Mouse (Mus musculus) hindbrain, postnatal 0 days (tissue): ENCODE data around the gene Snd1. TPM values are rescaled to one million over a fixed set of nuclear protein-coding genes. Genes with fewer than 3 reads are reported as not detected.
"Not testable (repeated sequence)": the region's sequence is repeated elsewhere in the genome, so short reads cannot be mapped to it uniquely, and the experiment has no call there.

Experiments used
- ATAC-seq: fragments of 200-750 bp; cut with Nextera tagmentation; 2 replicates; pipeline ENCODE4 v1.8.0; 2017; ENCODE audit warnings: mild to moderate bottlenecking, moderate TSS enrichment, moderate library complexity
- DNase-seq: peaks from one replicate; pipeline ENCODE4 v3.0.0-alpha.2; 2015; ENCODE audit warnings: low spot score
- H3K27ac ChIP-seq: fragments of 300-500 bp; sonication (generic); 2 replicates; pipeline ENCODE4 v1.5.1; 2014; ENCODE audit warnings: mild to moderate bottlenecking
- H3K27me3 ChIP-seq: fragments of 300-500 bp; sonication (generic); 2 replicates; pipeline ENCODE4 v1.6.1; 2014; ENCODE audit warnings: low read length, mixed read lengths; ENCODE audit not compliant: insufficient read depth
- H3K36me3 ChIP-seq: fragments of 300-500 bp; sonication (generic); 2 replicates; pipeline ENCODE4 v1.6.1; 2014; ENCODE audit warnings: low read length, mixed read lengths; ENCODE audit not compliant: insufficient read depth
- H3K4me1 ChIP-seq: fragments of 300-500 bp; sonication (generic); 2 replicates; pipeline ENCODE4 v1.6.1; 2014; ENCODE audit warnings: antibody characterized with exemption, low read length, mixed read lengths; ENCODE audit not compliant: insufficient read depth
- H3K4me2 ChIP-seq: fragments of 300-500 bp; sonication (generic); 2 replicates; pipeline ENCODE4 v1.6.1; 2014; ENCODE audit warnings: low read depth, mild to moderate bottlenecking, low read length, moderate library complexity, mixed read lengths
- H3K4me3 ChIP-seq: fragments of 300-500 bp; sonication (generic); 2 replicates; pipeline ENCODE4 v1.5.1; 2014; ENCODE audit warnings: low read length
- H3K9ac ChIP-seq: fragments of 300-500 bp; sonication (generic); replicated peaks from 2 replicates; pipeline ENCODE4 v1.6.1; 2014; ENCODE audit warnings: mild to moderate bottlenecking, low read length, moderate library complexity, mixed read lengths
- H3K9me3 ChIP-seq: fragments of 300-500 bp; sonication (generic); 2 replicates; pipeline ENCODE4 v1.6.1; 2016; ENCODE audit warnings: low read length, mixed read lengths
- CTCF ChIP-seq: IDR thresholded peaks from 2 replicates; pipeline ENCODE4 v1.5.1; 2016; ENCODE audit warnings: antibody characterized with exemption, control low read depth, low read depth
- WGBS: fragments of 180-500 bp; shearing (Covaris S2); extraction: QIAGEN DNeasy Blood & Tissue Kit; methylation state at CpG from one replicate; pipeline ENCODE4 v1.1.7; 2014; 5-methylcytosine and 5-hydroxymethylcytosine counted together
- polyA plus RNA-seq: library from polyadenylated mRNA; unstranded; fragments of >200 nt; fragmentation: Nextera tagmentation; extraction: Ambion mirVana; gene quantifications from 2 replicates; pipeline ENCODE4 v1.2.1, GENCODE M21; 2015
- total RNA-seq: library from RNA; depleted of rRNA; stranded (reverse); fragments of >200 nt; gene quantifications from 2 replicates; pipeline ENCODE4 v1.2.3, GENCODE M21; 2014

The Snd1 gene
- total and polyA plus RNA-seq, 2 experiments from 2014 or later, result 67.6 to 85.5 TPM

DNA sequence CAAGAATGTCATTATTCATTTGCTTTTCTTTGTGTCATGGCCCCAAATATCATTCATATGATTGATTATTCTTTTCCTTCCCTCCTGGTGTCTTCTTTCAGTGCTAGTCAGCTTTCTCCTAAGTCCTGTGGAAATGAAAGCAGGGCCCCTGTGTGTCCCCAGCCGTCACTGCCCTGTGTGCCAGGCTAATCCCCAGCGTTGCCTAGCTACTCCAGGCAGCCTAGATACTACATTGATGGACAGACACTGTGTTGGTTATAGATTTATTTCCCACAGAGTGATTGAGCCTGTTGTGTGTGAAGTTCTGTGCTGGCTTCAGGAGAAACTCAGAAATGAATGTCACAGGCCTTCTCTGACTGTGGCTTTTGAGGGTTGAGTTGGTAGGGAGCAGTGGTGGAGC lies 41.7 kb downstream of the Snd1 start:
- ATAC-seq, result no peak
- H3K9me3 ChIP-seq, result no peaks in the 10 kb centered on the region
- no peaks in the 10 kb centered on the region for H3K27me3 ChIP-seq
- no peak overlapping the region for H3K4me3 ChIP-seq
- peak; percentile 20 for DNase-seq
- no peaks in the 10 kb centered on the region for H3K4me1 ChIP-seq
- no peak overlapping the region for H3K4me2 ChIP-seq
- H3K36me3 ChIP-seq, result peaks cover 14% of the 10 kb centered on the region
- H3K27ac ChIP-seq, result no peak overlapping the region
- 34% methylated on average over 2 of the region's 2 CpGs for WGBS
- H3K9ac ChIP-seq, result no peak overlapping the region
- no peak for TF ChIP-seq CTCF

- H3K4me2 ChIP-seq, result no peak overlapping the region
- no peak overlapping the region for H3K9ac ChIP-seq
- H3K27me3 ChIP-seq, result no peaks in the 10 kb centered on the region
- no peak for DNase-seq
- no peaks in the 10 kb centered on the region for H3K9me3 ChIP-seq
- no peak overlapping the region for H3K4me3 ChIP-seq
- no peak for ATAC-seq
- no peaks in the 10 kb centered on the region for H3K4me1 ChIP-seq
- H3K27ac ChIP-seq, result no peak overlapping the region
- H3K36me3 ChIP-seq, result peaks cover 16% of the 10 kb centered on the region
- WGBS, result 89% methylated on average over 1 of the region's 1 CpGs
- no peak for TF ChIP-seq CTCF
These were observed 42.1 kb downstream of the Snd1 start for GRCm38 (mm10) chr6:28517050-28517449.

DNA sequence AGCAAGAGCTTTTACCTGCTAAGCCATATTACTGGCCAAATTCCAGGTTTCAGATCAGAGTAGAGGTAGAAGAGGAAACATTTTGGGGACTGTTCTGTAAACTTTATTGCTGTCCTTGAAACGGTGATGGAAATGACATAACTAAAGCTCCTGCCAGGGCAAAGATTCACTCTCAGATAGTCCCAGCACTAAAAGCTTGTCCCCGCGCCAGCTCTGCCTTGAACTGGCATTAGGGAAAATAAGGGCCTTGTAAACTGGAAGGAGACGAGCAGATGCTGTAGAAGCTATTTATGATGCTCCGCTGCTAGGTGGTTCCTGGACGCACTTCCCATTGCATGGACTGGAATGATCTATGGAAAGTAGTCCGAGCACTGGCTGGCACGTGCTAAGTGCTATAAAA lies 44.5 kb downstream of the Snd1 start:
- Histone ChIP-seq H3K9ac (no peak overlapping the region), H3K4me3 (no peak overlapping the region), H3K27ac (no peak overlapping the region), H3K27me3 (no peaks in the 10 kb centered on the region), H3K36me3 (peaks cover 7% of the 10 kb centered on the region; the same call in 1 of the 2 replicates), H3K4me2 (no peak overlapping the region), H3K9me3 (no peaks in the 10 kb centered on the region), H3K4me1 (no peaks in the 10 kb centered on the region)
- 86% methylated on average over 8 of the region's 8 CpGs for WGBS
- ATAC-seq (no peak), DNase-seq (no peak)
- no peak for TF ChIP-seq CTCF

DNA sequence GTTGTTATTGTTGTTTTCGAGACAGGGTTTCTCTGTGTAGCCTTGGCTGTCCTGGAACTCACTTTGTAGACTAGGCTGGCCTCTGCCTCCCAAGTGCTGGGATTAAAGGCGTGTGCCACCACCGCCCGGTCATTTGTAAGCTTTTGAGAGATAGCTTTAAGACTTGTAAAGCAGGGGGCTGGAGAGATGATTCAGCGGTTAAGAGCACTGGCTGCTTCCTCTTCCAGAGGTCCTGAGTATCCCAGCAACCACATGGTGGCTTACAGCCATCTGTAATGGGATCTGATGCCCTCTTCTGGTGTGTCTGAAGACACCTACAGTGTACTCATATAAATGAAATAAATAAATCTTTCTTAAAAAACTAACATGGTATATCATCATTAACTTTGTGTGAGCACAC lies 45.8 kb downstream of the Snd1 start:
- not testable (repeated sequence) for H3K27me3 ChIP-seq, ATAC-seq, H3K9me3 ChIP-seq, H3K4me1 ChIP-seq, H3K4me3 ChIP-seq, H3K27ac ChIP-seq, DNase-seq, H3K9ac ChIP-seq, H3K4me2 ChIP-seq, H3K36me3 ChIP-seq
- TF ChIP-seq CTCF, result peak; percentile 20; the same call in 1 of the 2 replicates
- WGBS, result 77% methylated on average over 5 of the region's 5 CpGs

DNA sequence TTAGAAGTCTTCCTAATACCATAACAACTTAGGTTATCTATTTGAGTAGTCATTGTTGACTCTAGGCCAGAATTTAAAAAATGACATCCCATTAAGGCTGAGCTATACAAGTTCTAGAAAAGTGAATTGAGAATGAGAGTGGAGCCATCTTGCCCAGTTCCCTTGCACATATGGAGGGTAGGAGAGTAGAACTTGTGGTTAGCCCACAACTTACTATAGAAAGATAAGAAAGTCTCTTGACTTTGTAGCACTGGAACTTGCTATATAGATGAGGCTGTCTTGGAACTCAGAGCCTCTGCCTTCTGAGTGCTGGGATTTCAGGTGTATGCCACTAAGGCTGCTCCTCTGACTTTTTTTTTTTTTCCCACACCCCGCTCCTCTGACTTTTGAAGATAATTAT lies 46.5 kb downstream of the Snd1 start:
- no peak overlapping the region for H3K27ac ChIP-seq
- H3K4me1 ChIP-seq, result no peaks in the 10 kb centered on the region
- H3K9me3 ChIP-seq, result no peaks in the 10 kb centered on the region
- ATAC-seq (no peak), DNase-seq (no peak)
- peaks cover 7% of the 10 kb centered on the region; the same call in 1 of the 2 replicates for H3K36me3 ChIP-seq
- no peaks in the 10 kb centered on the region for H3K27me3 ChIP-seq
- no peak overlapping the region for H3K4me2 ChIP-seq
- H3K9ac ChIP-seq, result no peak overlapping the region
- no peak for TF ChIP-seq CTCF
- no peak overlapping the region for H3K4me3 ChIP-seq
- 93% methylated on average over 1 of the region's 1 CpGs for WGBS

GRCm38 (mm10) chr6:28525589-28525988 lies 50.6 kb downstream of the Snd1 start:
- Histone ChIP-seq H3K4me1 (no peaks in the 10 kb centered on the region), H3K9me3 (no peaks in the 10 kb centered on the region), H3K36me3 (peaks cover 16% of the 10 kb centered on the region; the same call in 1 of the 2 replicates), H3K27ac (no peak overlapping the region), H3K9ac (no peak overlapping the region), H3K27me3 (no peaks in the 10 kb centered on the region), H3K4me2 (no peak overlapping the region), H3K4me3 (no peak overlapping the region)
- ATAC-seq, result no peak
- WGBS, result 59% methylated on average over 2 of the region's 2 CpGs
- no peak for DNase-seq
- no peak for TF ChIP-seq CTCF

DNA sequence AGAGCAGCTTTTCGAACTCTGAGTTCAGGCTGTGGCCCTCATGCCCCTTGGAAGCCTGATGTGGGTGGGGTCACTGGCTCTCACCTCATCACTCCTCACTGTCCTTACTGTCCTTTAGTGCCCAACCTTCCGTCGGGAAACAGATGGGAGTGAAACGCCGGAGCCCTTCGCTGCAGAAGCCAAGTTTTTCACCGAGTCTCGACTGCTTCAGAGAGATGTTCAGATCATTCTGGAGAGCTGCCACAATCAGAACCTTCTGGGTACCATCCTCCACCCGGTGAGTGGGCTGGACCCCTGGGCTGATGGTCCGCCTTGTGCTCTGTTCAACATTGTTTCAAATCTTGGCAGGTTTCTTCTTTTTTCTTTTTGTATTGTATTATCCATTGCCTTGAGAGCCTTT lies 52.5 kb downstream of the Snd1 start:
- peaks cover 10% of the 10 kb centered on the region; the same call in 1 of the 2 replicates for H3K36me3 ChIP-seq
- H3K4me2 ChIP-seq, result no peak overlapping the region
- H3K9ac ChIP-seq, result no peak overlapping the region
- 76% methylated on average over 10 of the region's 10 CpGs for WGBS
- ATAC-seq (no peak), DNase-seq (no peak)
- H3K27me3 ChIP-seq, result no peaks in the 10 kb centered on the region
- H3K9me3 ChIP-seq, result no peaks in the 10 kb centered on the region
- no peaks in the 10 kb centered on the region for H3K4me1 ChIP-seq
- H3K4me3 ChIP-seq, result no peak overlapping the region
- H3K27ac ChIP-seq, result no peak overlapping the region
- TF ChIP-seq CTCF, result no peak
